Mouse (Mus musculus) forebrain, embryonic 15.5 days (tissue): Measurements from ENCODE around the gene Cnfn. TPM values are rescaled to one million over a fixed set of nuclear protein-coding genes. Genes with fewer than 3 reads are reported as not detected.
"Not testable (repeated sequence)": the region's sequence is repeated elsewhere in the genome, so short reads cannot be mapped to it uniquely, and the experiment has no call there.

Source experiments
- ATAC-seq: fragments of 200-750 bp; cut with Nextera tagmentation; replicated peaks from 2 replicates; pipeline ENCODE4 v1.8.0; 2017; ENCODE audit warnings: mild to moderate bottlenecking, moderate TSS enrichment, moderate library complexity
- H3K27ac ChIP-seq: fragments of 300-500 bp; sonication (generic); replicated peaks from 2 replicates; pipeline ENCODE4 v1.5.1; 2015; ENCODE audit warnings: mild to moderate bottlenecking, inconsistent platforms
- H3K27me3 ChIP-seq: fragments of 300-500 bp; sonication (generic); 2 replicates; pipeline ENCODE4 v1.6.1; 2015; ENCODE audit warnings: inconsistent platforms
- H3K36me3 ChIP-seq: fragments of 300-500 bp; sonication (generic); 2 replicates; pipeline ENCODE4 v1.6.1; 2015; ENCODE audit warnings: mild to moderate bottlenecking, inconsistent platforms
- H3K4me1 ChIP-seq: fragments of 300-500 bp; sonication (generic); 2 replicates; pipeline ENCODE4 v1.6.1; 2015; ENCODE audit warnings: inconsistent platforms
- H3K4me2 ChIP-seq: fragments of 300-500 bp; sonication (generic); replicated peaks from 2 replicates; pipeline ENCODE4 v1.6.1; 2015; ENCODE audit warnings: mild to moderate bottlenecking, inconsistent platforms
- H3K4me3 ChIP-seq: fragments of 300-500 bp; sonication (generic); 2 replicates; pipeline ENCODE4 v1.5.1; 2015; ENCODE audit warnings: mild to moderate bottlenecking, inconsistent platforms
- H3K9ac ChIP-seq: fragments of 300-500 bp; sonication (generic); replicated peaks from 2 replicates; pipeline ENCODE4 v1.6.1; 2015; ENCODE audit warnings: mild to moderate bottlenecking, inconsistent platforms
- H3K9me3 ChIP-seq: fragments of 300-500 bp; sonication (generic); 2 replicates; pipeline ENCODE4 v1.6.1; 2016; ENCODE audit warnings: inconsistent platforms
- WGBS: fragments of 180-500 bp; shearing (Covaris S2); methylation state at CpG from one replicate; pipeline ENCODE4 v1.1.7; 2015; ENCODE audit warnings: mixed read lengths; 5-methylcytosine and 5-hydroxymethylcytosine counted together
- polyA plus RNA-seq: library from polyadenylated mRNA; unstranded; fragments of >200 nt; fragmentation: Nextera tagmentation; extraction: Ambion mirVana; gene quantifications from 2 replicates; pipeline ENCODE4 v1.2.1, GENCODE M21; 2015

Cnfn gene
- polyA plus RNA-seq: not detected in 2 replicates

DNA sequence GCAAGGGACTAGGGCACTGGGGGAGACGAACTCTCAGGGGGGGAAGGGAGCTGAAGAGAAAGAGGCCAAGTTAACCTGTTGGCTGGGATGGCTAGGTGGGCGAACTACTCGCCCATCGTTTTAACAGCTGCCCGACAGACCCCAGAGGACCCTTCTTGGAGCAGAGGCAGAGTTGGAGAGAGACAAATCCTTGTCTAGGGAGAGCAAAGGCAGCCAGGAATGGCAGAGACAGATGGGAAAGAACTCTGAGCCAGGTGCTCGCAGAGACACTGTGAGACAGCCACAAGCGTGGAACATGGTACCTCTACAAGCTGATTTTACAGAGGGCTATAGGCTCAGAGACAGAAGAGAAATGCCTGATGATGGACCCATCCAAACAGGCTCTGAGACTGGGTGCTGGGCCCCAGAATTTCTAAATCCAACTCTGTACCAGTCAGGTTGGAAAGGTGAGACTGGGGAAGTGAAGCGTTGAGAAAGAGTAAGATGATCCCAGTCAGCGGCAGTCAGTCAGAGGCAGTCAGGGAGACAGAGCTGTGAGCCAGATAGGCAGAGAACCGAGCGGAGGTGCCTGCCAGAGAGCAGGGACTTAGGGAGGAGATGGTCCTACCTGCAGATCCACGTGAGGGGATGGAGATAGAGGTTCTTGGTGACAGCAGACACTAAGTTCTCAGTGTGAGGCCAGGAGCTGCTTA lies at the start of gene Cnfn:
TSS of gene Cnfn (minus strand) at position 667 of the 692 bp plus-strand sequence.
- 49% methylated on average over 12 of the region's 12 CpGs for WGBS
- H3K27me3 ChIP-seq: peaks cover 27% of the 10 kb centered on the region

DNA sequence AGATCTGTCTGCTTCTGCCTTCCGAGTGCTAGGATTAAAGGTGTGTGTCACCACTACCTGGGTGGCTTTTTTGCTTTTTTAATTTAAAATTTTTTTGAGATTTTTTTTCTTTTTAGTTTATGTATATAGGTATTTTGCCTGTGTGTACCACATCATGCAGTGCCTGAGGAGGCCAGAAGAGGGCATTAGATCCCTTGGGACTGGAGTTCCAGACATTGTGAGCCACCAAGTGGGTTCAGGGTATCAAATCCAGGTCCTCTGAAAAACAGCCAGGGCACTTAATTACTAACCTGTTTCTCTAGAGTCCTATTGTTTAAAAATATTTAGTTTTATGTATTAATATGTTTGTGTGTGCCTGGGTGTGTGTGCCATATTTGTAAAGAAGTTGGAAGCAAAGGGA lies 48.1 kb upstream of the Cnfn start:
- Histone ChIP-seq H3K9ac (no peak overlapping the region), H3K4me3 (no peak overlapping the region), H3K27me3 (no peaks in the 10 kb centered on the region), H3K4me1 (no peaks in the 10 kb centered on the region), H3K36me3 (no peaks in the 10 kb centered on the region), H3K4me2 (no peak overlapping the region), H3K27ac (no peak overlapping the region), H3K9me3 (no peaks in the 10 kb centered on the region)
- 83% methylated on average over 1 of the region's 1 CpGs for WGBS
- no peak for ATAC-seq

More for the DNA sequence above, at the start of gene Cnfn:
- Histone ChIP-seq H3K9ac (no peak within 1 kb of the TSS), H3K4me1 (peaks cover 18% of the 10 kb centered on the region), H3K9me3 (no peaks in the 10 kb centered on the region), H3K4me2 (no peak within 1 kb of the TSS), H3K27ac (no peak within 1 kb of the TSS), H3K4me3 (no peak within 1 kb of the TSS), H3K36me3 (peaks cover 6% of the 10 kb centered on the region; the same call in 1 of the 2 replicates)
- no peak for ATAC-seq

DNA sequence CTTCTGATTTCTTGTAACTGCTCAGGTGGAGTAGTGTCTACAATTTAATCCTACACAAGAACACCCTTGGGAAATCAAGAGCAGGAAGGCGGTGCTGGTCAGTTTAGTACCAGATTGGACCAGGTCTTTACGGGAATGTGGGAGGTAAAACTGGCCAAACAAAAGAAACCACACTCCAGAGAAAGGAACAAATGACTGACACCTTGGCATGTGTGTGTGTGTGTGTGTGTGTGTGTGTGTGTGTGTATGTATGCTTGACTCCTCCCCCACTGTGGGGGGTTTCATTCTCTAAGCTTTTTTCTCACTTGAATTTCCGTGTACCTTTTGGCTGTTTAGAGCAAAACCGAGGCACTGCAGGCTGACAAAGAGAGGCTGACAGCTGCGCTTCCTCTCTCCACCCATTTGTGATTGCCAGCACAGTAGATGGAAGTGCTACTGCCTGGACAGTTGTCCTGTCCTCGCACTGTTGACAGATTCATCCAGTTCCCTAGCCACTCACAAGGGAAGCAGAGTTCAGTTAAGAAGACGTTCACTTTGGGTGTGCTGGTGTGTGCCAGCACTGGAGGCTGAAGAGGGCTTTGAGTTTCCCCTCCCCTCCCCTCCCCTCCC lies 43.4 kb upstream of the Cnfn start, which contains the start of gene Cxcl17:
TSS of gene Cxcl17 (minus strand) at position 54 of the 609 bp plus-strand sequence.
- Histone ChIP-seq H3K9me3 (no peaks in the 10 kb centered on the region), H3K4me3 (no peak within 1 kb of the TSS), H3K4me1 (no peaks in the 10 kb centered on the region), H3K9ac (no peak within 1 kb of the TSS), H3K27me3 (no peaks in the 10 kb centered on the region), H3K27ac (no peak within 1 kb of the TSS), H3K36me3 (no peaks in the 10 kb centered on the region), H3K4me2 (no peak within 1 kb of the TSS)
- ATAC-seq: no peak
- WGBS: 40% methylated on average over 7 of the region's 7 CpGs

DNA sequence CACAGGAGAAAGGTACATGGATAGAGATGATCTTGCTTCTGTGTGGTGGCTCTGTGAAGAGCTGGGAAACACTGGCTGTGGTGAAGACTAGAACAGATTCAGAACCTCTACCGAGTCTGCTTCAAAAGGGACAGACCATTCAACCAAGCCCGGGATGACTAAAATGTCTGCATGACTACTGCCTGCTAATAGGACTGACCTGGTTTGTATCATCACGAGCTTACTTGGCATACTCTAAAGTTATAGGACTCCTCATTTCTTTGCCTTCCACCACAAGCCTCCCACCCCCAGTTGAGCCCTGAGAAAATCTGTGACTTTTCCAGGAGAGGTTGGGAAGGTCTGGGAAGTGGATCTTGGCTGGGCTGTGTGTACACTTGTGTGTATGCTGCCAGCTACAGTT lies 42.3 kb upstream of the Cnfn start:
- no peaks in the 10 kb centered on the region for H3K27me3 ChIP-seq
- H3K9me3 ChIP-seq: no peaks in the 10 kb centered on the region
- no peak overlapping the region for H3K4me2 ChIP-seq
- 74% methylated on average over 3 of the region's 3 CpGs for WGBS
- no peaks in the 10 kb centered on the region for H3K4me1 ChIP-seq
- no peak for ATAC-seq
- H3K4me3 ChIP-seq: no peak overlapping the region
- H3K36me3 ChIP-seq: no peaks in the 10 kb centered on the region
- H3K9ac ChIP-seq: no peak overlapping the region
- no peak overlapping the region for H3K27ac ChIP-seq

GRCm38 (mm10) chr7:25410969-25411615 lies 41.6 kb upstream of the Cnfn start:
- WGBS: 81% methylated on average over 1 of the region's 1 CpGs
- Histone ChIP-seq H3K27ac (no peak overlapping the region), H3K4me1 (no peaks in the 10 kb centered on the region), H3K36me3 (no peaks in the 10 kb centered on the region), H3K4me2 (no peak overlapping the region), H3K27me3 (no peaks in the 10 kb centered on the region), H3K4me3 (no peak overlapping the region), H3K9me3 (no peaks in the 10 kb centered on the region), H3K9ac (no peak overlapping the region)
- no peak for ATAC-seq

DNA sequence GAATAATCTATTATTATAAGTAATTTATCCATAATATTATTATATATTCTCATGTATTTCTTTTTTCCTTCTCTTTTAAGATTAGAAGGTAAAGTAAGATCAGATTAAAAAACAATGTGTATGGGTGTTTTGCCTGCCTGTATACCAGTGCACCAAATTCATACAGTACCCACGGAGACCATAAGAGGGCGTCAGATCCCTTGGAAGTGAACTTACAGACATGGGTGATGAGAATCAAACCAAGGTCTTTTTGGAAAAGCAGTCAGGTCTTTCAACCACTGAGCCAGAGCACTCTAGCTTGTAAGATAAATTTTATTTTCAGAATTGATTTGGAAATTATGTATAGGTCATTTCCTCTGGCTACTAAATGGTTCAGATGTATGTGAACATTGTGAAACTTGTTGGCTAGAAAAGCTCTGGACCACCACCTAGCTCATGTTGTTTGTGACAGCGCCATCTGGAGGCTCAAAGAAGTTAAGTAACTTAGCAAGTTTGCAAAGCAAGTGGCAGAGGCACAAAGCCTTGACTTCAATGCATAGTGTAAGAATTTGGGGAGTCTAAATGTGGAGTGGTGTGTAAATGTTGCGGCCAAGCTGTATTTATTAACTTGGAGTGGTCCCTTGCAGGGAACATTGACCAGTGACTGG lies 39.7 kb upstream of the Cnfn start:
- no peaks in the 10 kb centered on the region for H3K36me3 ChIP-seq
- H3K9me3 ChIP-seq: no peaks in the 10 kb centered on the region
- H3K27me3 ChIP-seq: no peaks in the 10 kb centered on the region
- H3K4me2 ChIP-seq: no peak overlapping the region
- H3K27ac ChIP-seq: no peak overlapping the region
- H3K4me3 ChIP-seq: no peak overlapping the region
- no peak overlapping the region for H3K9ac ChIP-seq
- no peak for ATAC-seq
- H3K4me1 ChIP-seq: no peaks in the 10 kb centered on the region
- WGBS: 47% methylated on average over 4 of the region's 4 CpGs

GRCm38 (mm10) chr7:25406468-25406867 lies 36.9 kb upstream of the Cnfn start:
- WGBS: 90% methylated on average over 7 of the region's 7 CpGs

DNA sequence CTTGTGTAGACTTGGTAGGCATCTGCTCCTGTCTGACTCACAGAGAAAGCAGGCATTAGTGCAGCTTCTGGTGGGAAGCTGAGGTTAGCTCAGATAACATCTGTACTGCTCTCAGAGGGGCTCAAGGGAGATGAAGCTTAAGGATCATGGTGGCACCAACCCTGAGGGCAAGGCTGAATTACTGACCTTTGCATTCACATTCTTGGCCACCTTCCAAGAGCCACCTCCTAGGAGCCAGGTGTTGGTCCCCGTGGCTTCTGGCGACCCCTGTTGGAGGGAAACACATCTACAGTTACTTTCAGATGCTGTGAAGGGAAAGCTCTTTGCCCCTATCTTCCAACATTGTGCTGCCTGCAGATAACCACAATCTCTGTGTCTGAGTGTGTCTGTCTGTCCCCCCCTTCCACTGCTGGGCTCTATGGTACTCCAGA lies 33.2 kb upstream of the Cnfn start:
- no peak overlapping the region for H3K9ac ChIP-seq
- no peak overlapping the region for H3K4me3 ChIP-seq
- no peak overlapping the region for H3K27ac ChIP-seq
- no peak for ATAC-seq
- no peaks in the 10 kb centered on the region for H3K9me3 ChIP-seq
- H3K27me3 ChIP-seq: no peaks in the 10 kb centered on the region
- H3K4me2 ChIP-seq: no peak overlapping the region
- H3K36me3 ChIP-seq: no peaks in the 10 kb centered on the region
- H3K4me1 ChIP-seq: no peaks in the 10 kb centered on the region
- 0% methylated on average over 2 of the region's 2 CpGs for WGBS

More at GRCm38 (mm10) chr7:25406468-25406867, 36.9 kb upstream of the Cnfn start:
- Histone ChIP-seq H3K4me2 (no peak overlapping the region), H3K4me1 (no peaks in the 10 kb centered on the region), H3K4me3 (no peak overlapping the region), H3K27ac (no peak overlapping the region), H3K36me3 (no peaks in the 10 kb centered on the region), H3K9ac (no peak overlapping the region), H3K9me3 (no peaks in the 10 kb centered on the region), H3K27me3 (no peaks in the 10 kb centered on the region)
- ATAC-seq: no peak

- Histone ChIP-seq H3K36me3 (no peaks in the 10 kb centered on the region), H3K9ac (no peak overlapping the region), H3K4me3 (no peak overlapping the region), H3K27ac (no peak overlapping the region), H3K4me2 (no peak overlapping the region), H3K9me3 (no peaks in the 10 kb centered on the region), H3K27me3 (no peaks in the 10 kb centered on the region), H3K4me1 (no peaks in the 10 kb centered on the region)
- WGBS: 34% methylated on average over 5 of the region's 5 CpGs
- ATAC-seq: no peak
These were observed 32.5 kb upstream of the Cnfn start for GRCm38 (mm10) chr7:25401986-25402385.

DNA sequence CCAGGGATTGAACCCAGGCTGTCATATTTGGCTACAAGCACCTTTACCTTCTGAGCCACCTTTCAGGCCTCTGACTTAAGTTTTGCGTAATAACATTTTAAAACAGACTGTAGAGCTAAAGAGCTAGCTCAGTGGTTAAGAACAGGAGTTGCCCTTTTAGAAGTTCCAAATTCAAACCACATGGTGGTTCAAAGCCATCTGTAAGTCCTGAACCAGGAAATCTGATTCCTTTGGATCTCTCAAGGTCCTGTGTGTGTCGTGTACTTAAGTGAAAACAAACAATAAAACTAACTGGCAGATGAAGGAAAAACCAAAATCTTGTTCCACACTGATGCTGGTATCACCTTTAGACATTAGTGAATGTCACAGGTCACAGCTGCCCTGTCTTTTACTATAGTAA lies 32.0 kb upstream of the Cnfn start:
- Histone ChIP-seq H3K9me3 (no peaks in the 10 kb centered on the region), H3K27me3 (no peaks in the 10 kb centered on the region), H3K36me3 (no peaks in the 10 kb centered on the region), H3K4me2 (no peak overlapping the region), H3K27ac (no peak overlapping the region), H3K9ac (no peak overlapping the region), H3K4me3 (no peak overlapping the region), H3K4me1 (peaks cover 2% of the 10 kb centered on the region)
- 63% methylated on average over 2 of the region's 2 CpGs for WGBS
- no peak for ATAC-seq

DNA sequence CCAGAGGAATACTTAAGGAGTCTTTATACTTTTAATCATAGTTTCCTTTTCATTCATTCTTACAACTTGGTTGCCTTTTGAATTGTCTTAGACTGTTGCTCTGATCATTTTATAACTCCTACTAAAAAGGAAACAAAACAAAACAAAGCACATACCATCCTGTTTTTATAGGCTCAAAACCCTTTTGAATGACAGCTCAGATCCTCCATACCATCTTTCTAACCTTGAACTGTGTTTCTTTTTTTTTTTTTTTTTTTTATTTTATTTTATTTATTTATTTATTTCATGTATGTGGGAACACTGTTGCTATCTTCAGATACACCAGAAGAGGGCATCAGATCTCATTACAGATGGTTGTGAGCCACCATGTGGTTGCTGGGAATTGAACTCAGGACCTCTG lies 29.5 kb upstream of the Cnfn start:
- not testable (repeated sequence) for H3K4me3 ChIP-seq, H3K9me3 ChIP-seq, H3K36me3 ChIP-seq, H3K27me3 ChIP-seq, H3K9ac ChIP-seq, H3K27ac ChIP-seq, H3K4me2 ChIP-seq, ATAC-seq
- peaks cover 16% of the 10 kb centered on the region for H3K4me1 ChIP-seq

DNA sequence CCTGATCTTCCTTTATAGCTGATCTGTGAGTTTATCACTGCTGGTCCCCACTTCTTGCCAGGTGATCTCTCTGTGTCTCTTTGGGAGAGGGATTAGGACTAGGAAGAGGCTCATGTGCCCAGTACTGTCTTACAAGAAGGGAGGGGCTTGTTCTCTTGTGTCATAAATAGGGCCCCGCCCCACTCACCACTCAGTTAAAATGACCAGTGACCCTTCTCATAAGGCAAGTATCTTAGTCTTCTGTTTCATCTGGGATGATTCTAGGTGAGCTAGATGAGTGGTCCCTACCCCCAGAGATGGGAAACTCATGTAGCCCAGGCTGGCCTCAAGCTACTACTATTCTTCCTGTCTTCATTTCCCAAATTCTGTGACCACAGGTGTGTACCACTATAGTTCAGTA lies 29.1 kb upstream of the Cnfn start, which contains the start of gene Lipe:
TSS of gene Lipe (minus strand) at position 101 of the 400 bp plus-strand sequence.
- no peak within 1 kb of the TSS for H3K4me2 ChIP-seq
- H3K9me3 ChIP-seq: no peaks in the 10 kb centered on the region
- no peak within 1 kb of the TSS for H3K4me3 ChIP-seq
- no peak within 1 kb of the TSS for H3K9ac ChIP-seq
- no peak for ATAC-seq
- 93% methylated on average over 1 of the region's 1 CpGs for WGBS
- H3K4me1 ChIP-seq: peaks cover 20% of the 10 kb centered on the region
- no peak within 1 kb of the TSS for H3K27ac ChIP-seq
- H3K27me3 ChIP-seq: no peaks in the 10 kb centered on the region
- H3K36me3 ChIP-seq: no peaks in the 10 kb centered on the region
